Mouse (Mus musculus): ENCODE measurements around the gene Ddx50. TPM values are rescaled to one million over a fixed set of nuclear protein-coding genes. Genes with fewer than 3 reads are reported as not detected.
"Not testable (repeated sequence)": the region's sequence is repeated elsewhere in the genome, so short reads cannot be mapped to it uniquely, and the experiment has no call there.

Gene Ddx50
- total RNA-seq, 2 experiments from 2014 or later: 83.6 to 83.7 TPM

DNA sequence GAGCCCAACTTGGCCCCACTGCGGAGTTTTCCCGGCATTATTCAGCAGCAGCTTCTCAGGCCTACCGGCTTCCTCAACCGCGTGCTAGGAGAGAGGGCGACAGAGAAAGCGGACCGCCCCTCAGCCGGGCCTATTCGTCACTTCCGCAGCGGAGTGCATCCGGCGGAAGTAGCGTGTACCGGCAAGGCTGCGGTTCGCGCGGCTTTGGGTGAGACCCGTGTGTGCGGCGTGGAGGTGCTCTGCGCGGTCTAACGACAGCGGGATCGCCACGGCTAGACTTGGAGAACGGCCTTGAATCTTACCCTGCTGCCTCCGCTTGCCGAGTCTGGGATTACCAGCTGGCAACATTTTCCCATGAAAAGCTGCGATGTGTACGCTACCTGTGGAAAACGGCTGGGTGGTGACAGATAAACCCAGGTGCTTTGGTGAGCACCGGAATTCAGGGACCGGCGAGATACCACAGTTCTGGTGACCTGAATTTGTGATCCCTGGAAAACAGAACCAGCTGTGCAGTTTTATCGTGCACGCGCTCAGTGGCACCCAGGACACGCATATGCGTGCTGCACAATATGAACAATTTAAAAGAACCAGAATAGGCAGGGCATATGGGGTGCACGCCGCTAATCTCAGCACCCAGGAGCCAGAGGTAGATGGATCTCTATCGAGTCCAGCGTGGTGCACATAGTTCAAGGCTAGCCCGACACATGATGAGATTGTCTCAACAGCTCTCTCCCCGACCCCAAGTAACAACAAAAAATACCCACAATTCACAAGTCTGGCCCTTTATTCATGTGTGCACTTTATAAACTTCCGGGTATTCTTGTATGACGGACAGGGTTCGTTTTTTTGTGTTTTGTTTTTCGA is 48.6 kb downstream of the Ddx50 start, which contains the start of gene Ddx21:
TSS of gene Ddx21 (minus strand) at position 105 of the 864 bp plus-strand sequence.
- intact Hi-C loops (cut with DNase I): no loop called here
- peak; percentile 87 to 89 for DNase-seq (ENCODE audit: low spot score in 2 of 2)

- intact Hi-C loops (cut with DNase I): no loop called here
- no peak for DNase-seq (ENCODE audit: low spot score in 2 of 2)
Observed at GRCm38 (mm10) chr10:62601833-62602176, 49.2 kb downstream of the Ddx50 start.

- intact Hi-C loops (cut with DNase I): no loop called here
- DNase-seq (ENCODE audit: low spot score in 2 of 2): no peak
Observed at GRCm38 (mm10) chr10:62601053-62601791, 49.8 kb downstream of the Ddx50 start.

- intact Hi-C loops (cut with DNase I): no loop called here
- no peak for DNase-seq (ENCODE audit: low spot score in 2 of 2)
Observed at GRCm38 (mm10) chr10:62600056-62600455, 51.0 kb downstream of the Ddx50 start.

- DNase-seq (ENCODE audit: low spot score in 2 of 2); intact Hi-C loops (cut with DNase I): not testable (repeated sequence)
Observed at GRCm38 (mm10) chr10:62599311-62599710, 51.7 kb downstream of the Ddx50 start.

DNA sequence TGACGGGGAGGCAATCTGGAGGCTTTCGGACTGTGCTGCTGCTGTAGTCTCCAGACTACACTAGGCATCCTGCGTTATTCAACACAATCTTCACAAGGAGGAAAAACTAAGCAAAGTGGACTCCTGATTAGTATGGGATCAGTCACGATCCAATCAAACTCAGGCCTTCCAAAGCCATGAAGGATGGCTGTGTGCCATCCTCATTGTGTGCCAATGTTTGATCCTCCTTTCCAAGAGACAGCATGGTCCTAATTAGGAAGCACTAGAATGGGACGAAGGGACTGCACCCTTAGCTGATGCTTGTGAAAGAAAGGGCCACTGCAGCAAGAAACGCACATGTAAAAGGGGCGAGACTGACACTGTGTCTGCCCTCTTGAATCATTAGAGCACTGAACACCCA is 58.5 kb downstream of the Ddx50 start:
- intact Hi-C loops (cut with DNase I): no loop called here
- no peak for DNase-seq (ENCODE audit: low spot score in 2 of 2)

DNA sequence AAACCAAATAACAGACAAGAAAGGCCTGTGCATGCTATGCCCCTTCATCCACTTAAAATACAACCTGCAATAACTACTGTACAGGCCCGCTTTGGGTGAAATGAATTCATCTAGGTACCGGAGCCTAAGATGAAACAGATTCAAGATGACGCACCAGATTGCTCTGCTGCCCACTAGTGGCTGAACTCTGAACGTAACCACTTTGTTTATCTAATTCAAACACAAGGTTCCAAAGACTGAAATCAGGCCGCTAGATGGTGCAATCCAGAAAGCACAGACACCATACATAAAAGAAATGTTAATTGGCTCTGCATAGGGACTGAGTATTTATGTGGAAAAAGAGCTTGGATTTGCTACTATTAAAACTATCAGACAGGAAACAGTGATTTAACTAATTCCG is 60.8 kb downstream of the Ddx50 start:
- intact Hi-C loops (cut with DNase I): no loop called here
- peak; percentile 95 to 98 for DNase-seq (ENCODE audit: low spot score in 2 of 2)

DNA sequence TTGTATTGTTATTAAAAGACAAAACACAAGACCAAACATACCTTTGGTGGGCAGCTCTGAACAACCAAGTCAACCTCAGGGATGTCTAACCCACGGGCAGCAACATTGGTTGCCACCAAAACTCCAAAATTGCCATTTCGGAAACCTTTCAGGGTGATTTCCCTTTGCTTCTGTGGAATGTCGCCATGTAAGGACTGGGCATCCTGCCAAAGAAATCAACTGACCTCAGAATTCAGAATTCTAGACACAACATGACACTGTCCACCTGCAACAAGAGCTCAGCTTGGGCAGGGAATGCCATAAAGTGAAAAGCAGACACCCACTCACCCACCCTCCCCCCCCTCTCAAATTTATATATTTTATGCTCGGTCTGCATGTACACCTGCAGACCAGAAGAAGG is 62.4 kb downstream of the Ddx50 start:
- intact Hi-C loops (cut with DNase I): no loop called here
- DNase-seq (ENCODE audit: low spot score in 2 of 2): no peak

DNA sequence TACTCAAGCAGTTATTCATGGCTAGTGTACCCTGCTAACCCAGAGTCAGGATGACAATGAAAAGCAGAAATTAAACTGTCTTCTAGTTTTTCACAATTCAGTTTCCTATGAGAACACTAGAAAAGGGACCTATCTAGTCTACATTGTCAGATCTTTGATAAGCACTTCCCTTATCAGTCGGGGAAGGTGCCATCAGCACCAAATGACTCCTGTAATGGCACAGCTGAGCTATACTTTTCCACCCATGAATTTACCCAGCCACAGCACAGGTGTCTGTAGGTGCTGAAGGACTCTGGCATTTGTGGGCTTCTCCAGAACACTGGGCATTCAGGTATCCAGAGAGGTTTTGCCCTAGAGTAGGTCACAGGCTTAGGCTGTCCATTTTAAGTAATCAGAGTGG is 67.8 kb downstream of the Ddx50 start:
- no peak for DNase-seq (ENCODE audit: low spot score in 2 of 2)
- intact Hi-C loops (cut with DNase I): no loop called here

DNA sequence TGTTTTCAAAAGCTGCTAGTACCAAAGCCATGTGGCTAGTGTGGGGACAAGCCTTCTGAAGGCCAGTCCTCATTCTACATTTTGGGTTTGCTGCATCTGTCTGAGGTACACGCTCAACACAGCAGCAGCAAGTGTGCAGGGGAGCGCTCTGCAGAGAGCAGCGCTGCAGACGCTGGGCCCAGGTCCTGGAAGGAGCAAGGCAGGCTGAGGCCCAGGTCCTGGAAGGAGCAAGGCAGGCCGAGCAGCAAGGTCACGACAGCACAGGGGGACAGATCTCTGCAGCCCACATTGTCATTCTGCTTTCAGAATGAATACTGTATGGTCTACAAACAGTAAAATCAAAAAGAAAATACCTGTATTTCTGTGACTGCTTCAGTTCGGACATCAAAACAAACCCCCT is 68.3 kb downstream of the Ddx50 start:
- intact Hi-C loops (cut with DNase I): no loop called here
- DNase-seq (ENCODE audit: low spot score in 2 of 2): no peak

- DNase-seq (ENCODE audit: low spot score in 2 of 2): no peak
- intact Hi-C loops (cut with DNase I): no loop called here
Observed at GRCm38 (mm10) chr10:62582263-62582662, 68.8 kb downstream of the Ddx50 start.

DNA sequence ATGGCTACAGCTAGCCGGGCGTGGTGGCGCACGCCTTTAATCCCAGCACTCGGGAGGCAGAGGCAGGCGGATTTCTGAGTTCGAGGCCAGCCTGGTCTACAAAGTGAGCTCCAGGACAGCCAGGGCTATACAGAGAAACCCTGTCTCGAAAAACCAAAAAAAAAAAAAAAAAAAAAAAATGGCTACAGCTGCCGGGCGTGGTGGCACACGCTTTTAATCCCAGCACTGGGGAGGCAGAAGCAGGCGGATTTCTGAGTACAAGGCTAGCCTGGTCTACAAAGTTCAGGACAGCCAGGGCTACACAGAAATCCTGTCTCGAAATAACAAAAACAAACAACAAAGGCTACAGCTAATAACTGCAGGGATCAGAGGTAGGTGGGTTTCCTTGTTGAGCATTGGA is 71.9 kb downstream of the Ddx50 start:
- DNase-seq (ENCODE audit: low spot score in 2 of 2); intact Hi-C loops (cut with DNase I): not testable (repeated sequence)

- intact Hi-C loops (cut with DNase I): no loop called here
- peak; percentile 98 to 99 for DNase-seq (ENCODE audit: low spot score in 2 of 2)
Observed at GRCm38 (mm10) chr10:62578338-62579100, 72.5 kb downstream of the Ddx50 start, which contains the start of gene Kif1bp. TSS of gene Kif1bp (minus strand) at chr10:62578457.

DNA sequence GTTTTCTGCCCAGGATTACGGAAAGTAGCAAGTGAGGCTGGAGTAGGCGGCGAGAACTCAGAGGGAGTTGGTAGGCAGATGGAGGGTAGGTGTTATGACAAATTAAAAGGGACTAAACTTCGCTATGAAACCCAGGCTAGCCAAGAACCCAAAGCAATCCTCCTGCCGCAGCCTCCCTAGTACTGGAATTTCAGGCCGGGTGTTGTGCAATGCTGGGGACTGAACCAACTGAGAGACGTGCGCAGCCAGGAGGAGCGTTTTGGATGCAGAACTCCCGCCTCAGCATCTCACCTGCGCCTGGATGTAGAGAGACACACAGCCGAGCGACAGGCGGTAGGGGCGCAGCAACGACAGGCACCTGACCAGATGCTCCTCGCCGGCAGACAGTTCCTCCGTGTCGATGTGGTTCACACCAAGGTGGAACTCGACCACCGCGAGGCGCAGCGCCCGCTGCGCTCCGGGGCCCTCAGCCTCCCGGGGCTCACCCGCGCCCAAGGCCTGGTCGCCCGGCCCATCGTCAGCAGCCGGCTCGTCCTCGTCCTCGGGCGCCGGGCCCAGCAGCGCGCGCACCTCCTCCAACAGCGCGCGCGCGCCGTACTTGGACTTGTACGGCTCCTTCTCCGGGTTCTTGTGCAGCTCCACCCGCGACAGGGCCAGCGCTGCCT is 73.2 kb downstream of the Ddx50 start:
- peak; percentile 35 to 40 for DNase-seq (ENCODE audit: low spot score in 2 of 2)
- intact Hi-C loops (cut with DNase I): no loop called here

- intact Hi-C loops (cut with DNase I): no loop called here
- no peak for DNase-seq (ENCODE audit: low spot score in 2 of 2)
Observed at GRCm38 (mm10) chr10:62575001-62575400, 76.0 kb downstream of the Ddx50 start.

- intact Hi-C loops (cut with DNase I): no loop called here
- DNase-seq (ENCODE audit: low spot score in 2 of 2): no peak
Observed at GRCm38 (mm10) chr10:62570126-62570871, 80.7 kb downstream of the Ddx50 start.

DNA sequence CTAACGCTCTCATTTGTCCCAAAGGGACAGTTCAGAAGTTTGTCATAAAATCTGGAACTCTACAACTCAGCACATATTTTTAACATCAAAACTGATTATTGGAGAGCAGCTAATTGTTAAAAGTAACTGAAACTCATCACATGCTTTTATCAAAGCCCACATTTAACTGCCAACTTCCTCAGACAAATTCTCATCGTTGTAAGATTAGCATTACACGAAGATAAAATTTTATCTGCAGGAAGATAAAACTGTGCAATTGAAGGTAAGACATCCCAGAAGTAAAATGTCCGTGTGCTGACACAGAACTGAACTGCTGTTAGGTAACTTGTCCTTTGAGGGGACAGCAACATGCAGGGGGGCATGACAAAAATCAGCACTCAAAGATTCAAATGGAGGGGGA is 82.2 kb downstream of the Ddx50 start:
- intact Hi-C loops (cut with DNase I): no loop called here
- no peak for DNase-seq (ENCODE audit: low spot score in 2 of 2)

Measured in left cerebral cortex, postnatal 14 days (tissue).